Mouse (Mus musculus): ENCODE measurements at regions not wholly inside any gene's neighbourhood (a gene's known extent, or its start where the extent isn't known, plus 50 kb on each side); places are given as distances from the start of the nearest gene placed in this dataset.

DNA sequence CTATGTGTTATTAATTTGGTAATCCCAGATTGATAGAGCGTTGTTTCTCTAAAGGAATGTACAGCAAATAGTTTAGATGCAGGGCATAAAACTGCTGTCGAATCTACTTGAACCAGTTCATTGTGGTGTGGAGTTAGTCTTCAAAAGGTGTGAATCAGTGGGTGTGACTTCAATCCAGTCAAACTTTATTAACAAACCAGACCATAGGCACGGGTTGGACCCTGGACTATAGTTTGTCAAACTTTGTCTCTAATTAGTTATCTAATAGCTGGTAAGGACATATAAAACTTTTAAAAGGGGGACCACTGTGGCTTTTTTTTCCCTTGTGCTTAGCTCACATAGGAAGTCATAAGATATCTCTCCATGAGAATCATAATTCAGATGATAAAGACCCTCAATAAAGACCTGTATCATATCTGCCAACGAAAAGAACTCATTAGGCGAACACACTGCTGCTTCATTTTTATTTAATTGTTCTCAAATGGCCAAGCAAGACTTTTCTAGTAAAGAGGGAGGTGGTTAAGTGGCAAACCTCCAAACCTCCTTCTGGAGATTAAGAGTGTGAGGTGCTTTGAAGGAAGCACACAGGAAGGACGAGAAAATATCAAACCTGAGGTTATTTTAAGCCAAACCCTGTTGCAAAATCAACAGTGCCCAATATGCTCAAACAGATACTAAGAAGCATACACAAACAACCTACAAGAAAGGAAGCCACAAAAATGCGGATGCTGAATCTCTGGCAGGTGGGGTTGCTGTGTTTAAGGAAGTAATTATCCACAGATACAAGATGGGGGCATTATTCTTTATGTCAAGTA lies 379.3 kb upstream of the Mmadhc start:
- no peak for TF ChIP-seq CTCF (IDR thresholded peaks at IDR 0.05; ENCODE audit: extremely low read depth, insufficient read length, insufficient replicate concordance, low read depth, low read length)
- no peak for TF ChIP-seq POLR2A (IDR thresholded peaks at IDR 0.05; ENCODE audit: low read depth, low read length)

Measured in small intestine, adult 2 months (tissue).